Mouse (Mus musculus) urinary bladder, postnatal 10 days (tissue): ENCODE measurements around the gene Mpz.
"Not testable (repeated sequence)": the region's sequence is repeated elsewhere in the genome, so short reads cannot be mapped to it uniquely, and the experiment has no call there.

ENCODE experiments used
- DNase-seq: peaks from one replicate; pipeline ENCODE4 v3.0.0; 2022; ENCODE audit warnings: low spot score

Gene Mpz

GRCm38 (mm10) chr1:171129251-171129650, 21.3 kb upstream of the Mpz start:
- no peak for DNase-seq

GRCm38 (mm10) chr1:171130971-171131370, 19.5 kb upstream of the Mpz start:
- no peak for DNase-seq

- DNase-seq: no peak
Measured at GRCm38 (mm10) chr1:171135600-171135999, 14.9 kb upstream of the Mpz start.

- not testable (repeated sequence) for DNase-seq
Measured at GRCm38 (mm10) chr1:171137486-171138155, 12.9 kb upstream of the Mpz start.

- not testable (repeated sequence) for DNase-seq
Measured at GRCm38 (mm10) chr1:171142981-171143380, 7.5 kb upstream of the Mpz start.

GRCm38 (mm10) chr1:171150838-171151391, 404 bp downstream of the Mpz start:
- no peak for DNase-seq

GRCm38 (mm10) chr1:171151966-171152365, 1.5 kb downstream of the Mpz start:
- DNase-seq: no peak

- DNase-seq: no peak
Measured at GRCm38 (mm10) chr1:171156644-171157043, 6.1 kb downstream of the Mpz start.

GRCm38 (mm10) chr1:171157965-171158364, 7.5 kb downstream of the Mpz start:
- no peak for DNase-seq

- no peak for DNase-seq
Measured at GRCm38 (mm10) chr1:171159485-171159975, 9.0 kb downstream of the Mpz start.

- DNase-seq: no peak
Measured at GRCm38 (mm10) chr1:171162526-171162925, 12.0 kb downstream of the Mpz start.

GRCm38 (mm10) chr1:171164258-171164657, 13.7 kb downstream of the Mpz start:
- no peak for DNase-seq

- DNase-seq: no peak
Measured at GRCm38 (mm10) chr1:171165629-171166345, 15.3 kb downstream of the Mpz start.

GRCm38 (mm10) chr1:171168906-171169305, 18.4 kb downstream of the Mpz start:
- DNase-seq: no peak

GRCm38 (mm10) chr1:171169913-171170312, 19.4 kb downstream of the Mpz start:
- DNase-seq: no peak

GRCm38 (mm10) chr1:171171138-171171537, 20.6 kb downstream of the Mpz start:
- no peak for DNase-seq

GRCm38 (mm10) chr1:171172779-171173178, 22.3 kb downstream of the Mpz start:
- no peak for DNase-seq

- no peak for DNase-seq
Measured at GRCm38 (mm10) chr1:171179487-171180171, 29.1 kb downstream of the Mpz start.

- DNase-seq: no peak
Measured at GRCm38 (mm10) chr1:171183025-171183424, 32.5 kb downstream of the Mpz start.

- no peak for DNase-seq
Measured at GRCm38 (mm10) chr1:171183620-171184019, 33.1 kb downstream of the Mpz start.

GRCm38 (mm10) chr1:171184314-171184713, 33.8 kb downstream of the Mpz start:
- no peak for DNase-seq

GRCm38 (mm10) chr1:171185655-171186054, 35.1 kb downstream of the Mpz start:
- no peak for DNase-seq
